Mouse (Mus musculus) ES-E14 (cell line): ENCODE data around the gene Gtpbp1.
A peak's percentile ranks its signal among the peaks of the same experiment; 100 is the strongest.

Experiments
- CHD2 ChIP-seq: IDR thresholded peaks from 2 replicates; pipeline ENCODE4 v1.6.1; 2014; ENCODE audit warnings: mild to moderate bottlenecking, low read depth, low read length, inconsistent platforms
- HCFC1 ChIP-seq: IDR thresholded peaks from 2 replicates; pipeline ENCODE4 v1.6.1; 2012; ENCODE audit warnings: low read length, inconsistent platforms, borderline replicate concordance; ENCODE audit not compliant: insufficient read depth
- MAFK ChIP-seq: IDR thresholded peaks from 2 replicates; pipeline ENCODE4 v1.6.1; 2014; ENCODE audit warnings: mild to moderate bottlenecking, low read depth, low read length, inconsistent platforms; ENCODE audit not compliant: insufficient read depth
- ZC3H11A ChIP-seq: IDR thresholded peaks from 2 replicates; pipeline ENCODE4 v1.6.1; 2012; ENCODE audit warnings: low read depth, mild to moderate bottlenecking, inconsistent platforms, low read length, borderline replicate concordance
- ZNF384 ChIP-seq: IDR thresholded peaks from 2 replicates; pipeline ENCODE4 v1.6.1; 2012; ENCODE audit warnings: low read depth, low read length, inconsistent platforms

GRCm38 (mm10) chr15:79741921-79742705 is 51.5 kb downstream of the Gtpbp1 start, which contains the start of gene Sun2:
- TF ChIP-seq MAFK, result no peak
- TF ChIP-seq HCFC1, result no peak
- no peak for TF ChIP-seq ZC3H11A
- TF ChIP-seq ZNF384, result no peak
- 0 out of 2 replicates have a peak, but pooled peaks have one; percentile 1 for TF ChIP-seq CHD2
